Mouse (Mus musculus): ENCODE measurements around the gene Sbno2.

DNA sequence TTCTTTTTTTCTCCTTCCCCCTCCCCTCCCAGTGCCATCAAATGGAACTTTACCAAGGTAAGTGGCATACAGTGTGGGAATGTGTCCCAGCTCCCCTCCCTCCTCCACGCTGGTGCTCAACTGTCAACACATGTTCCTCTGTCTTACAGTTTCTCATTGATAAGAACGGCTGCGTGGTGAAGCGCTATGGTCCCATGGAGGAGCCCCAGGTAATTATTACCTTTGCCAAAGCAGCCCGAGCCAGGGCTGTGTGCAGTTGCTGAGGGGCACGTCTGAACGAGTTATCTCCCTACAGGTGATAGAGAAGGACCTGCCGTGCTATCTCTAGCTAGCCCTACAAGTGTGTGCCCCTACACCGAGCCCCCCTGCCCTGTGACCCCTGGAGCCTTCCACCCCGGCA lies 49.5 kb downstream of the Sbno2 start:
- TF ChIP-seq CTCF (IDR thresholded peaks at IDR 0.05; ENCODE audit: borderline replicate concordance, insufficient read depth, low read depth, low read length) (no peak), POLR2A (IDR thresholded peaks at IDR 0.05; ENCODE audit: borderline replicate concordance, insufficient read depth, low read length) (no peak)
